Mouse (Mus musculus): ENCODE measurements around the gene Gm49318. TPM values are rescaled to one million over a fixed set of nuclear protein-coding genes. Genes with fewer than 3 reads are reported as not detected.
A peak's percentile ranks its signal among the peaks of the same experiment; 100 is the strongest.

The Gm49318 gene
- polyA plus RNA-seq, 1 experiment from 2014 or later, result not detected

DNA sequence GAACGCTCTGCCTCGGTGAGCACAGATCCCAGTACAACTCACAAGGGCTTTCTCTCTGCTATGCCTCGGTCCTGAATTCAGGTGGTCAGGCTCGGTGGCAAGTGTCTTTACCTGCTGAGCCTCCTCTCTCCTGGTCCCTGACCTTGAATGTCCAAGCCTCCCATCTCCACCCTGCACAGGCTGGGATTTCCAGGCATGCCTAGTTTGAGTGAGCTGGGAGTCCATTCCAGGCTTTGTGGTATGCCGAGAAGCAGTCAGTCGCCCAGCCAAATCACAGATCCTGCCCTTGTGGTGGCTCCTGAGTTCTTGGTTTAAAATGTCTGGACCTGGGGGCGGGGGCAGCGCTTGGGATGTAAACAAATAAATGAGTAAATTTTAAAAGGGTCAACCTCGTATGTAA, 23.7 kb downstream of the Gm49318 start:
- 58% methylated on average over 9 of the region's 9 CpGs for WGBS
- no peaks in the 10 kb centered on the region for H3K36me3 ChIP-seq
- no peak overlapping the region for H3K27ac ChIP-seq

DNA sequence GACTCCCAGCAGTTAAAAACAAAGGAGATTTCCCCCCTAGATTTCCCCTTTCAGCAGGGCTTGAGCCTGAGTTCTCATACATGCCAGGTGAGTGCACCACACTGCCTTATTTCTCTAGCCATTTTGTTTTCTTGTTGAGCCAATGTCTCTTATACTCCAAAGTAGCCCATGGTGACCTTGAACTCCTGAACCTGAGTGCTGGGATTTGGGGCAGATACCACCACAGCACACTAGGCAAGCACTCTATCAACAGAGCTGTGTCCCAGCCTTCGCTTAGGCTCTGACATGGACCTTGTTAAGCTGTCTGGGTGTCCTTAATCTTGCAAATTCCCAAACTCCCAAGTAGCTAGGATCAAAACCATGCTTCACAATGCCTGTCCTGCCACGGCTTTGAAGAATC, 29.2 kb downstream of the Gm49318 start:
- Histone ChIP-seq H3K9me3 (no peaks in the 10 kb centered on the region), H3K27ac (no peak overlapping the region), H3K27me3 (ENCODE audit: insufficient read depth, poor library complexity, severe bottlenecking) (no peaks in the 10 kb centered on the region; the same call in 1 of the 2 replicates), H3K36me3 (no peaks in the 10 kb centered on the region), H3K4me3 (no peak overlapping the region), H3K4me1 (no peaks in the 10 kb centered on the region)
- DNase-seq (ENCODE audit: low spot score), result no peak
- 70% methylated on average over 2 of the region's 2 CpGs for WGBS

More for the DNA sequence above, 23.7 kb downstream of the Gm49318 start:
- Histone ChIP-seq H3K4me3 (no peak overlapping the region), H3K27me3 (ENCODE audit: insufficient read depth, poor library complexity, severe bottlenecking) (peaks cover 40% of the 10 kb centered on the region), H3K9me3 (no peaks in the 10 kb centered on the region), H3K4me1 (peaks cover 26% of the 10 kb centered on the region)
- no peak for DNase-seq (ENCODE audit: low spot score)

DNA sequence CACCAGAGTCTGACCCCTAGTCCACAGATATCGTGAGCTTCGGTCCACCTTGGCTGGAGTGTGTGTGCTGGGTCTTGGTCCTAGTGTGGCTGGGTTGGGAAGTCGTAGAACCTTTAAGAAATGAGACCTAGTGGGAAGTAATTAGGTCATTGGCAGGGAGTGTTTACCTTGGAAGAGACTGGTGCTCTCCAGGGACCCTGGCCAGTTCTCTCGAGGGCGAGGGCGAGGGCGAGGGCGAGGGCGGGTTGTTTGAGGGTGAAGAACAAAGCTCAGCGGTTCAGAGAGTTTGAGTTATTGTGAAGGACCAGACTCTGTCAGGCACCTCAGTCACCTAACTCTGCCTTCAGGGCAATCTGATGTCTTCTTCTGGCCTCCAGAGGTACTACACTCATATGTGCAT, 33.2 kb downstream of the Gm49318 start:
- WGBS, result 77% methylated on average over 10 of the region's 10 CpGs
- H3K4me3 ChIP-seq, result no peak overlapping the region

DNA sequence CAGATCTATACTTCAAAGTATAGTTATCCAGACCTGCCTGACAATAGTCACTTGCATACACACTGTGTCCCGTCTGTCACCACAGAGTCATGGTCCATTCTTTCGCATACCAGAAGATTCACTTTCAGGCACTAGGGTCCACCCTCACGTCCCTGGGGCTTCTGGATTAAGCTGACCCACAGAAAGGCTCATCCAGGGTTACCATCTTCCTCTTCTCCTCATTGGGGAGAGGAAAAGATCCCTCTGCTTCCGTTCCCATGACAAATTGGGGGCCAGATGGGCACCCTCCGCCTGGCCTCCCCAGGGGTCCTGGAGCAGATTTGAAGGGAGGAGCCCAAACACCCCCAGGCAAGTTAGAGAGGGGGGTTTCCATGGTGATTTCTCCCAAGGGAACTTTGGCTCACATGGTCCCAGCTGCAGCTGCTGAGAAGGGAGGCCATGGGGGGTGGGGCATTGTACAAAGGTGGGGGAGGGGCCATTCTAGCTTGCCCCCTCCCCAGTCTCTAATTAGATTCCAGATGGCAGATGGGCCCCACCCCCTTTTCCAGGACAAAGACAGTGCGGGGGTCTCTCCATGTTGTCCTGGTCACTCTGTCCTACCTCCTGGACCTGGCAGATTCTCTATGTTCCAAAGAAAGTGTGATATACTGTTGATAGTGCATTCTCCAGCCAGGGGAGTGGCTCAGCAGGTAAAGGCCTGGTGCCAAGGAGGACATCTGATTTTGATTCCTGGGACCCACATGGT, 35.6 kb downstream of the Gm49318 start:
- DNase-seq (ENCODE audit: low spot score), result no peak
- 46% methylated on average over 6 of the region's 6 CpGs for WGBS
- Histone ChIP-seq H3K4me3 (no peak overlapping the region), H3K36me3 (no peaks in the 10 kb centered on the region), H3K4me1 (no peaks in the 10 kb centered on the region), H3K27me3 (ENCODE audit: insufficient read depth, poor library complexity, severe bottlenecking) (peaks cover 3% of the 10 kb centered on the region), H3K9me3 (no peaks in the 10 kb centered on the region), H3K27ac (no peak overlapping the region)

More for the DNA sequence above, 33.2 kb downstream of the Gm49318 start:
- no peaks in the 10 kb centered on the region for H3K4me1 ChIP-seq
- no peaks in the 10 kb centered on the region for H3K36me3 ChIP-seq
- DNase-seq (ENCODE audit: low spot score), result no peak
- H3K27me3 ChIP-seq (ENCODE audit: insufficient read depth, poor library complexity, severe bottlenecking), result no peaks in the 10 kb centered on the region
- H3K27ac ChIP-seq, result no peak overlapping the region
- H3K9me3 ChIP-seq, result no peaks in the 10 kb centered on the region

DNA sequence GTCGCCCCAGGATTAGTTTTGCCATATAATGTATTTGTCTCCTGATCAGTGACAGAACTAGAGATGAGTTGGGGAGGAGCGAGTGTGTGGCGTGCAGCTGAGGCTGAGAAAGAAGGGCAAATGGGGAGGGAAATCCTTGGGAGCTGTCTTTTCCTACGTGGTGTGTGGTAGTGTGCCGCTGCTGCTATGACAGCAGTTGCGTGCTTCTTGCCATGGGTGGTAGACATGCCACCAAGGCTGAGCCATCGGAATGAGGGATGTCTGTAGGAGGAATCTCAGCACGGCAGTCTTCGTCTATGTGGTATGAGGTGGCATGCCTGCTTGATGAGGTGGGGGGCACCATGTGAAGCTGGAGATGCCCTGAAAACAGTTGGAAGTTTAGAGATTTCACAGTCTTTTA, 40.7 kb downstream of the Gm49318 start:
- H3K4me3 ChIP-seq, result no peak overlapping the region
- DNase-seq (ENCODE audit: low spot score), result no peak
- peaks cover 9% of the 10 kb centered on the region for H3K27me3 ChIP-seq (ENCODE audit: insufficient read depth, poor library complexity, severe bottlenecking)
- H3K27ac ChIP-seq, result no peak overlapping the region
- H3K36me3 ChIP-seq, result no peaks in the 10 kb centered on the region
- no peaks in the 10 kb centered on the region for H3K9me3 ChIP-seq
- 87% methylated on average over 9 of the region's 9 CpGs for WGBS
- H3K4me1 ChIP-seq, result 0 out of 2 replicates have a peak, but pooled peaks cover 9% of the 10 kb centered on the region

DNA sequence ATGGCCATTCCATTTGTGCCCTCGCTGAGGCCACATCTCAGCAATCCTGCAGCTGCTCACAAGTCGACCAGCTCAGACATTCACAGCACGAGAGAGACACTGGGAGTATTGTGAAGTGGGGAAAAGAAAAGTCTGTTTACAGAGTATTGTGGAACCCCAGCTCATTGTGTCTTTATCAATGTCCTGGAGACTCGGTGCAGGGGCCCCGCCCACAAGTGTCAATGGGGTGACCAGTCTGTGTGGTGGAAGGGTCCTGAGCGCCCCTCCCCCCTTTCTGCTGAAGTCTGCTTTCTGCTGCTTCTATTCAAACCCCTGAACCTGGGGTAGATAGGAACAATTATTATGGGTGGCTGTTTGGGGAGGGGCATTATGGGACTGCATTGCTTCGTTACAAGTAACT, 42.6 kb downstream of the Gm49318 start:
- Histone ChIP-seq H3K27me3 (ENCODE audit: insufficient read depth, poor library complexity, severe bottlenecking) (peaks cover 13% of the 10 kb centered on the region), H3K36me3 (no peaks in the 10 kb centered on the region), H3K4me1 (peaks cover 15% of the 10 kb centered on the region; the same call in 1 of the 2 replicates), H3K4me3 (no peak overlapping the region), H3K27ac (no peak overlapping the region), H3K9me3 (no peaks in the 10 kb centered on the region)
- 47% methylated on average over 7 of the region's 7 CpGs for WGBS
- no peak for DNase-seq (ENCODE audit: low spot score)

DNA sequence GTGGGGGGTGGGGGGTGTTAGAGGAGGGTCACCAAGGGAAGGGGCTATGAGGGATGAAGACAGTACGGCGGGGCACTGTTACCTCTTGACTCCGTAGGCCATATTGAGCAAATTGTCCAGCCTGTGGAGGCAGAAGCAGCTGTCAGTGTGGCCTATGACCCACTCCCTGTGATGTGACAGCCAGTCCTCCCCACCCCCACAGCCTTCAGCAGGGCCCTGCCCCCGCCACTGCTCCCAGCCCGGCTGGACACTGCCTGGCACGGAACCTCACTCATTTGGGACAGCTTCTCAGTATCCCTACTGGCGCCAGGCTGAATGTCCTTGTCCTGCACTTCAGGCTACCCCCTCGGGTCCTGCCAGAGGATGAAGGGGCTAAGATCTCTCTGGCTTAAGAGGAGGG, 46.5 kb downstream of the Gm49318 start:
- DNase-seq (ENCODE audit: low spot score), result no peak
- peaks cover 9% of the 10 kb centered on the region; the same call in 1 of the 2 replicates for H3K27me3 ChIP-seq (ENCODE audit: insufficient read depth, poor library complexity, severe bottlenecking)
- no peaks in the 10 kb centered on the region for H3K9me3 ChIP-seq
- H3K27ac ChIP-seq, result no peak overlapping the region
- H3K4me1 ChIP-seq, result peaks cover 15% of the 10 kb centered on the region; the same call in 1 of the 2 replicates
- H3K4me3 ChIP-seq, result no peak overlapping the region
- 59% methylated on average over 8 of the region's 8 CpGs for WGBS
- H3K36me3 ChIP-seq, result no peaks in the 10 kb centered on the region

DNA sequence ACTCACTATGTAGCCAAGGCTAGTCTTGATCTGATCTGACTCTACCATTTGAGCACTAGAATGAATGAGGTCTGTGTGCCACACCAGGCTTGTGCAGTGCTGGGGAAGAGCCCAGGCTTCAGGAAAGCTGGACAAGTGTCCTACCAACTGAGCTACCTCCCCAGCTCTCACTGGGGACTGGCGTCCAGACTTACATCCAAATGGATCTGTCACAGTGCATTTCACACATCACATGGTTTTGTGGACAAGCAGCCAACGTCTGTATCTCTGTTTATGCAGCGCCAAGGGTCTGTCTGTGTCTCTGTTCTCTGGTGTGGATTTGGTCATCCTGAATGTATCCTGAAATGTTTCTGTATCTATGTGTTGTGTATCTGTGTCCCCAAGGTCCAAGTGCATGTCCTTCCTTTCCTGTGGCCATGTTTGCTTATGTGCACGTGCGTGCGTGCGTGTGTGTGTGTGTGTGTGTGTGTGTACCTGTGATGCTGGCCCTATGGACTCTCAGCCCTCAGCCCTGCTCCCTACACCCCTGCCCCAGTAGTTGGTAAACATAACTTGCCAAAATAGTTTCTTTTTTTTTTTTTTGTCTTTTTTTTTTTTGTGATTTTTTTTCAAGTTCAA, 53.7 kb downstream of the Gm49318 start:
- WGBS, result 67% methylated on average over 7 of the region's 7 CpGs
- Histone ChIP-seq H3K4me1 (no peaks in the 10 kb centered on the region), H3K27me3 (ENCODE audit: insufficient read depth, poor library complexity, severe bottlenecking) (no peaks in the 10 kb centered on the region), H3K4me3 (no peak overlapping the region), H3K9me3 (no peaks in the 10 kb centered on the region), H3K36me3 (peaks cover 23% of the 10 kb centered on the region), H3K27ac (no peak overlapping the region)
- no peak for DNase-seq (ENCODE audit: low spot score)

DNA sequence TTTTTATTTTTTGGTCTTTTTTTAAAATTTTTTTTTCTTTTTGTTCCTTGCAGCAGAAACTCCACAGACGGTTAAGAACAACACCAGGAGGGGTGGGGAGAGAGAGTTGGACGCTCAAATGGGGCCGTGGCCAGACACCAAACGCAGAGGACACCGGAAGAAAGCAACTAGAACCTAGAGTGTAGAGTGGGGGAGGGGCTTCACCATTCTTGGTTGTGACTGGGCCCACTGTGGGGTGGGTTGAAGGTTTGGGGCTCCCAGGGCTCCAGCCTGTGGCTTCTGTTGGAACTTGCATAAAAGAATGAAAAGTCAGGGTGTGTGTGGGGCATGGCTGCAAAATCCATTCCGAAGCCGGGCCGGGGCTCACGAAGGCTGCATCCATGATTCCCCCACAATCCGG, 54.8 kb downstream of the Gm49318 start:
- H3K27me3 ChIP-seq (ENCODE audit: insufficient read depth, poor library complexity, severe bottlenecking), result no peaks in the 10 kb centered on the region
- H3K9me3 ChIP-seq, result no peaks in the 10 kb centered on the region
- 72% methylated on average over 10 of the region's 10 CpGs for WGBS
- no peak overlapping the region for H3K4me3 ChIP-seq
- peaks cover 34% of the 10 kb centered on the region for H3K36me3 ChIP-seq
- no peaks in the 10 kb centered on the region for H3K4me1 ChIP-seq
- H3K27ac ChIP-seq, result no peak overlapping the region
- no peak for DNase-seq (ENCODE audit: low spot score)

DNA sequence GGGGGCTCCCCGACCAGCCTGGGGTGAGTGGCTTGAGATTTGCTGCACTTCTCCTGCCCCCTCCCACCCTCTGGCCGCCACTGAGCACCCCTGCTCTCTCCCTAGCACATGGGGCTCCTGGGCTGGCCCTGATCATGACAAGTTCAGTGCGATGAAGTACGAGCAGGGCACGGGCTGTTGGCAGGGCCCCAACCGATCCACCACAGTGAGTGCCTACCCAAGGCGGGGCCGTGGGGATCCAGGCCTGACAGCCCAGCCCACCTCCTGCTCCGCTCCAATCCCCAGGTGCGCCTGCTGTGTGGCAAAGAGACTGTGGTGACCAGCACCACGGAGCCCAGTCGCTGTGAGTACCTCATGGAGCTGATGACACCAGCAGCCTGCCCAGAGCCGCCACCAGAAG, 58.3 kb downstream of the Gm49318 start:
- Histone ChIP-seq H3K4me3 (no peak overlapping the region), H3K36me3 (peaks cover 69% of the 10 kb centered on the region), H3K9me3 (no peaks in the 10 kb centered on the region), H3K4me1 (no peaks in the 10 kb centered on the region), H3K27ac (no peak overlapping the region), H3K27me3 (ENCODE audit: insufficient read depth, poor library complexity, severe bottlenecking) (no peaks in the 10 kb centered on the region)
- 93% methylated on average over 13 of the region's 13 CpGs for WGBS
- DNase-seq (ENCODE audit: low spot score), result no peak

DNA sequence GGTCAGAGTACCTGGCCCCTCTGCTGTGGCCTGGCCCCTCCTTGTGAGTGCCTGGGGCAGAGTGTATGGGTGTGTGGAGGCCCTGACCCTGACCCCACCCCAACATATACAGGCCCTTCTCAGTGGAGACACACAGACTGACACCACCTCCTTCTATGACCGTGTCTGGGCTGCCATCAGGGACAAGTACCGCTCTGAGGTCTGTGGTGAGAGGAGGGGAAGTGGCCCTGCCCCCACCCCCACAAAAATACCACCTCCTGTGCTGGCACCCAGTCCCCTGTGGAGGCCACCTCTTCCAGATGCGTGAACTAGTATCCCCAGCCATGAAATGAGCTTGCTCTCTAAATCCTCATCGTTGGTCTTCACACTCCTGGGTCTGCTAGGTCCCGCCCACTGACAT, 60.0 kb downstream of the Gm49318 start:
- no peaks in the 10 kb centered on the region for H3K9me3 ChIP-seq
- H3K4me1 ChIP-seq, result no peaks in the 10 kb centered on the region
- H3K36me3 ChIP-seq, result peaks cover 86% of the 10 kb centered on the region
- no peaks in the 10 kb centered on the region for H3K27me3 ChIP-seq (ENCODE audit: insufficient read depth, poor library complexity, severe bottlenecking)
- DNase-seq (ENCODE audit: low spot score), result no peak
- WGBS, result 83% methylated on average over 5 of the region's 5 CpGs
- no peak overlapping the region for H3K4me3 ChIP-seq
- no peak overlapping the region for H3K27ac ChIP-seq

DNA sequence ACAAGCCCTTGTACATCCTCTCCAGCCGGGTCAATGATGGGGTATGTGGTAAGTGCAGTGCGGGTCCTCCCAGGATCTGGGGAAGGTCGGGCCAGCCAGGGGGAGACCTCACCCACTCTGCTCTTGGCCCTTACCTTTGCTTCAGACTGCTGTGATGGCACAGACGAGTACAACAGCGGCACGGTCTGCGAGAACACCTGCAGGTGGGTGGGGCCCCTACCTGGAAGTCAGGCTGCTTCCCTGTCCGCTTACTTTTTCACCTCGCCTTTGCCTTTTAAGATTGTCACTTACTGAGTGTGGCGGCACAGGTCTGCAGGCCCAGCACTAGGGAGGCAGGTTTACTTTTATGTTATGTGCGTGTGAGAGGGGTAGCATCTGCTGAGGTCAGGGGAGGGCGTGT, 66.5 kb downstream of the Gm49318 start:
- peaks cover 57% of the 10 kb centered on the region for H3K36me3 ChIP-seq
- no peak overlapping the region; the same call in 1 of the 2 replicates for H3K27ac ChIP-seq
- DNase-seq (ENCODE audit: low spot score), result no peak
- 92% methylated on average over 12 of the region's 12 CpGs for WGBS
- peaks cover 24% of the 10 kb centered on the region for H3K4me1 ChIP-seq
- peak overlapping the region; percentile 83; the same call in 1 of the 2 replicates for H3K4me3 ChIP-seq
- H3K27me3 ChIP-seq (ENCODE audit: insufficient read depth, poor library complexity, severe bottlenecking), result no peaks in the 10 kb centered on the region
- H3K9me3 ChIP-seq, result no peaks in the 10 kb centered on the region

DNA sequence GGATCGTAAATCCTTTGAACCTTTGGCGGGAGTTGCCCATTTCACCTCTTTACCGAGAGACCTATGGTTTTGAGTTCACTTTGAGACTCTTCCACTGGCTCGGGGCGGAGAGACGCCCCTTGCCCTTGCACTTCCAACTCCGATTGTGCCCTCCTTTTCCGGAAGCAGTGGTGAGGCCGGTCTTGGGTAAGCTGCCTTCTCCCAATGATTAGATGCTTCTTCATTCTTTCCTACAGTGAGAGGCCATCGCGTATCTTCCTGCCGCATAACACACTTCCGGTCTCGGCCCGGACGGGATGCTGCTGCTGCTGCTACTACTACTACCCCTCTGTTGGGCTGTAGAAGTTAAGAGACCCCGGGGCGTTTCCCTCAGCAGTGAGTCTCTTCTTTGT, 67.9 kb downstream of the Gm49318 start:
- Histone ChIP-seq H3K4me1 (peaks cover 24% of the 10 kb centered on the region), H3K4me3 (peak overlapping the region; percentile 83), H3K27ac (peak overlapping the region; percentile 87), H3K36me3 (peaks cover 43% of the 10 kb centered on the region), H3K27me3 (ENCODE audit: insufficient read depth, poor library complexity, severe bottlenecking) (peaks cover 2% of the 10 kb centered on the region; the same call in 1 of the 2 replicates), H3K9me3 (no peaks in the 10 kb centered on the region)
- peak; percentile 83 for DNase-seq (ENCODE audit: low spot score)
- under 1% methylated on average over 18 of the region's 18 CpGs for WGBS

Data from heart, embryonic 10.5 days (tissue).